Mouse (Mus musculus) liver, embryonic 14.5 days (tissue): ENCODE results near the gene Ccna1. TPM values are rescaled to one million over a fixed set of nuclear protein-coding genes. Genes with fewer than 3 reads are reported as not detected.

ENCODE experiments used
- ATAC-seq: fragments of 200-750 bp; cut with Nextera tagmentation; 2 replicates; pipeline ENCODE4 v1.8.0; 2017; ENCODE audit warnings: moderate number of reproducible peaks, mild to moderate bottlenecking, moderate library complexity; ENCODE audit not compliant: insufficient read depth
- DNase-seq, 3 experiments: peaks; one replicate each; pipeline ENCODE4 v3.0.0-alpha.2; 2012 to 2013; ENCODE audit warnings: low read depth in 3 of 3, low spot score in 3 of 3
- H3K27ac ChIP-seq: fragments of 300-500 bp; sonication (generic); 2 replicates; pipeline ENCODE4 v1.5.1; 2014; ENCODE audit warnings: moderate library complexity, mild to moderate bottlenecking, control low read depth, inconsistent platforms
- H3K27me3 ChIP-seq: fragments of 300-500 bp; sonication (generic); 2 replicates; pipeline ENCODE4 v1.6.1; 2014; ENCODE audit warnings: mild to moderate bottlenecking, low read length, moderate library complexity; ENCODE audit not compliant: control insufficient read depth, insufficient read depth
- H3K36me3 ChIP-seq: fragments of 300-500 bp; sonication (generic); replicated peaks from 2 replicates; pipeline ENCODE4 v1.6.1; 2014; ENCODE audit warnings: low read depth; ENCODE audit not compliant: control insufficient read depth, insufficient read depth
- H3K4me1 ChIP-seq, 2 experiments: fragments of 200-500 bp in 1 of 2; fragments of 300-500 bp in 1 of 2; sonication (generic) in 1 of 2; replicated peaks; 2 replicates each; pipeline ENCODE4 v1.6.1; 2012 to 2014; ENCODE audit warnings: antibody characterized with exemption in 1 of 2, inconsistent platforms in 1 of 2, low read length in 1 of 2; ENCODE audit not compliant: control insufficient read depth in 2 of 2, insufficient read depth in 2 of 2
- H3K4me2 ChIP-seq: fragments of 300-500 bp; sonication (generic); 2 replicates; pipeline ENCODE4 v1.6.1; 2014; ENCODE audit warnings: low read depth, mild to moderate bottlenecking, control low read depth, moderate library complexity
- H3K4me3 ChIP-seq, 2 experiments: fragments of 200-500 bp in 1 of 2; fragments of 300-500 bp in 1 of 2; sonication (generic) in 1 of 2; 2 replicates each; pipeline ENCODE4 v1.5.1; 2012 to 2014; ENCODE audit warnings: low read depth in 2 of 2, low read length in 2 of 2, mild to moderate bottlenecking in 2 of 2, control low read depth in 1 of 2, inconsistent platforms in 1 of 2, moderate library complexity in 1 of 2; ENCODE audit not compliant: insufficient read depth in 1 of 2
- H3K9ac ChIP-seq: fragments of 300-500 bp; sonication (generic); replicated peaks from 2 replicates; pipeline ENCODE4 v1.6.1; 2014; ENCODE audit warnings: mild to moderate bottlenecking, control low read depth, moderate library complexity
- H3K9me3 ChIP-seq: fragments of 300-500 bp; sonication (generic); 2 replicates; pipeline ENCODE4 v1.6.1; 2016; ENCODE audit warnings: low read length, mixed read lengths; ENCODE audit not compliant: control insufficient read depth
- CTCF ChIP-seq: IDR thresholded peaks from 2 replicates; pipeline ENCODE4 v1.5.1; 2016; ENCODE audit warnings: antibody characterized with exemption, low read depth, control low read depth
- EP300 ChIP-seq: IDR thresholded peaks from 2 replicates; pipeline ENCODE4 v1.6.1; 2016; ENCODE audit warnings: antibody characterized with exemption, low read depth
- WGBS: fragments of 180-500 bp; shearing (Covaris S2); extraction: QIAGEN DNeasy Blood & Tissue Kit; methylation state at CpG from one replicate; pipeline ENCODE4 v1.1.7; 2014; ENCODE audit not compliant: insufficient replicate concordance; 5-methylcytosine and 5-hydroxymethylcytosine counted together
- polyA plus RNA-seq, 2 experiments: library from polyadenylated mRNA; depleted of rRNA in 1 of 2; stranded (reverse) in 1 of 2; unstranded in 1 of 2; fragments of >200 nt; fragmentation: Nextera tagmentation in 1 of 2; extraction: Ambion mirVana in 1 of 2; gene quantifications; 2 replicates each; pipeline versions ENCODE4 v1.2.1 to v1.2.3; 2012 to 2014

Ccna1 gene
- polyA plus RNA-seq, 2 experiments, result 0.14 to 0.20 TPM

- DNase-seq, result no peak
- Histone ChIP-seq H3K4me3 (no peak overlapping the region), H3K9me3 (no peaks in the 10 kb centered on the region), H3K27me3 (no peaks in the 10 kb centered on the region), H3K4me1 (no peaks in the 10 kb centered on the region), H3K4me2 (no peak overlapping the region), H3K9ac (no peak overlapping the region), H3K36me3 (no peaks in the 10 kb centered on the region), H3K27ac (no peak overlapping the region)
- TF ChIP-seq CTCF, result no peak
- no peak for TF ChIP-seq EP300
- ATAC-seq, result no peak
- WGBS, result 43% methylated on average over 2 of the region's 2 CpGs
Observed at GRCm38 (mm10) chr3:55096655-55097005, 41.3 kb upstream of the Ccna1 start.

- Histone ChIP-seq H3K4me2 (no peak overlapping the region), H3K4me1 (no peaks in the 10 kb centered on the region), H3K4me3 (no peak overlapping the region), H3K27ac (no peak overlapping the region), H3K9me3 (no peaks in the 10 kb centered on the region), H3K9ac (no peak overlapping the region), H3K27me3 (no peaks in the 10 kb centered on the region), H3K36me3 (no peaks in the 10 kb centered on the region)
- WGBS, result 42% methylated on average over 8 of the region's 8 CpGs
- DNase-seq (no peak), ATAC-seq (no peak)
- TF ChIP-seq CTCF (no peak), EP300 (no peak)
Observed at GRCm38 (mm10) chr3:55095968-55096654, 40.8 kb upstream of the Ccna1 start.

- H3K9me3 ChIP-seq, result no peaks in the 10 kb centered on the region
- no peak overlapping the region for H3K9ac ChIP-seq
- no peak overlapping the region for H3K27ac ChIP-seq
- H3K4me2 ChIP-seq, result no peak overlapping the region
- ATAC-seq, result no peak
- H3K36me3 ChIP-seq, result no peaks in the 10 kb centered on the region
- TF ChIP-seq CTCF, result no peak
- TF ChIP-seq EP300, result no peak
- no peaks in the 10 kb centered on the region for H3K4me1 ChIP-seq
- no peak for DNase-seq
- H3K4me3 ChIP-seq, result no peak overlapping the region
- 42% methylated on average over 1 of the region's 1 CpGs for WGBS
- H3K27me3 ChIP-seq, result no peaks in the 10 kb centered on the region
Observed at GRCm38 (mm10) chr3:55093161-55093560, 37.9 kb upstream of the Ccna1 start.

- Histone ChIP-seq H3K9ac (no peak overlapping the region), H3K9me3 (no peaks in the 10 kb centered on the region), H3K27me3 (no peaks in the 10 kb centered on the region), H3K4me3 (no peak overlapping the region), H3K36me3 (no peaks in the 10 kb centered on the region), H3K4me2 (no peak overlapping the region), H3K27ac (no peak overlapping the region), H3K4me1 (no peaks in the 10 kb centered on the region)
- no peak for DNase-seq
- WGBS, result 65% methylated on average over 4 of the region's 4 CpGs
- ATAC-seq, result no peak
- TF ChIP-seq CTCF, result no peak
- no peak for TF ChIP-seq EP300
Observed at GRCm38 (mm10) chr3:55089291-55089690, 34.0 kb upstream of the Ccna1 start.

- Histone ChIP-seq H3K4me2 (no peak overlapping the region), H3K9me3 (no peaks in the 10 kb centered on the region), H3K4me3 (no peak overlapping the region), H3K4me1 (no peaks in the 10 kb centered on the region), H3K27ac (no peak overlapping the region), H3K9ac (no peak overlapping the region), H3K36me3 (no peaks in the 10 kb centered on the region), H3K27me3 (no peaks in the 10 kb centered on the region)
- ATAC-seq, result no peak
- WGBS, result 48% methylated on average over 3 of the region's 3 CpGs
- TF ChIP-seq EP300 (no peak), CTCF (no peak)
- no peak for DNase-seq
Observed at GRCm38 (mm10) chr3:55088843-55089242, 33.5 kb upstream of the Ccna1 start.
